Mouse (Mus musculus) kidney, adult 11 months (tissue): ENCODE data around the gene 5031439G07Rik.
"Not testable (repeated sequence)": the region's sequence is repeated elsewhere in the genome, so short reads cannot be mapped to it uniquely, and the experiment has no call there.

Experiments
- DNase-seq: peaks from one replicate; pipeline ENCODE4 v3.0.0; 2022

The 5031439G07Rik gene

DNA sequence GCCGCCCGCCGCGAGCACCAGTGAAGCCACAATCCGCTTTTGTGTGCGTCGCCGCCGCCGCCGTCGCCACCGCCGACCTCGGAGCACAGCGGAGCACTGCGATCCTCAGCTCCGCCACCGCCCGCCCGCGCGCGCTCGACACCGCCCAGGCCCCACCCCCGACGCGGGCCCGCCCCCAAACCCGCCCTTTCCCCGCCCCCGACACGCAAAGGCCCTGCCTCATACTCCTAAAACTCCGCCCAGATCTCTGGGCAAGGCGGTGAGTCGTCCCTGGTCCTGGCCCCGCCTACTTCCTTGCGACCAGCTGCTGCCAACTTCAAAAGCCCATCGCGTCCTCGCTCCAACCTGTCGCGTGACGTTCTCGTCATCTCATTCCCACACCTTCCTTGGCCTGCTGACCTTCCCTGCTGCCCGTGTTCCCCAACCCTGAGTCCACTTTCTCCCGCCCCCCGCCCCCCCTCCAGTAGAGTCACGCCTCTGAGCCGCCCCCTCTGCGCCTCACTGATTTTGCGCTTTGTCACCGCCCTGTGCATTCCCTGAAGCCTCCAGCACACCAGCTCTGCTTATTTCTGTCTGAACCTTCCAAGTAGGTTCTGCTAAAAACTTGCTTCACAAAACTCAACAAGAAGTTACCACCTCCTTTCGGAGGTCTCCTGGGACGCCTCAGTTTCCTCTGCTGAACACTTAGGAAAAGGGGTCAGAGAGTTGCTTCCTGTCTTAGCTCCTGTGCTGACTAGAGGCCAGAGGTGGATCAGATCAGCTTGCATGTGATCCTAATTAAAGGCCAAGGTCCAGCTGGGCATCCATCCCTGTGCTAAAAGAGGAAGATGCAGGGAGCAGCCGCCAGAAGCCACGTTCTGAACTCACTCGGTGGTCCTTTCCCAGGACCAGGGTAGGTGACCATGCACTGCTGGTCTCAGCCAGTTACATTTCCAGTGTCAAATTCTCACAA lies at the start of gene 5031439G07Rik:
5031439G07Rik (minus strand) TSS at position 678 of the 952 bp plus-strand sequence.
- peak; percentile 96 for DNase-seq

DNA sequence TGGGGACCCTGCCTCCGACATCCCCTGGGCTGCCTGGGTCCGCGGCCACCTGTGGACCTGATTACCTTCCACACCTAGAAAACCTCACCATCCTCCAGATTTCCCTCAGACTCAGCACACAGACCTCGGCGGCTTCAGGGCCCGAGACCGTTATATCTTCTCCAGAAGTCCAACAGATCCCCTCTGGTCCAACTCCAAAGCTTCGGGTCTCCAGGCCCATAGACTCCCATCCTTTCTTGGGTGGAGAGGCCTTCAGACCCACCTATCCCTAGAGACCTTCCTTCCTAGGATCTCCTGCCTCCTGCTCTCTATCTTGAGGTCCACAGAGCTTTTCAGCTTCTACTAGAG lies 49.0 kb upstream of the 5031439G07Rik start:
- DNase-seq, result no peak

DNA sequence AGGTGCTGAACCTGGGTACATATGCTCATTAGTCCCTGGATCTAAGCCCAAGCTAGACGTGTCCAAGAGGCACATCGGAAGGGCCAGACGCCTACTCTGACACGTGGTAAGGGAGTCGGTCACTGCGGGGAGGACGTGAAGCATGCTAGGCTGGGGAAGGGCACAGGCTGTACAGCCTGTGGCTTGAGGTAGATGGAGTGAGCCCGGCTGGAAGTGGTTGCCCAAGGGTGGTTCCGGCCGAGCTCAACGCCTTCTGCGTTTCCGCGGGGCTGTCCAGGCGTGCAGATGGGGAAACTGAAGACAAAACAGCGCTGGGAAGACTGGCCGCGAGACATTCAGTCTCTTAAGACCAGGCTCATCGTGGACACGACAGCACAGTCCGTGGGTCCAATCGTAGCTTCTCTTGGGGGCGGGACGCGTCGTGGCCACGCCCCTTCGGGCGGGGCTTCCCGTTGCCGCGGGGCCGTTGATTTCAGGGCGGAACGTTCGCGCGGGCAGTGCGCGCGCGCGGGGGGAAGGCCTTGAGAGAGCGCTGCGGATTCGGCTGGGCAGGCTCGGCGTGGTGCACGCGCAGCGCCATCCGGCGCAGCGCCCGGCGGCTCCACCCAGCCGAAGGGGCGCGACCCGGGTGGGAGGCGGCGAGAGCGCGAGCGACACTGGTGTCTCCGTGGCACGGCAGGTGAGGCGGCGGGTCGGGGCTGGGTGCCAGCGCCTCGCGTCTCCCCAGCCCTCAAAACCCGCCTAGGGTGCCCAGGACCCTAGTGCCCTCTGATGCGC lies 48.4 kb upstream of the 5031439G07Rik start:
- DNase-seq, result peak; percentile 97

DNA sequence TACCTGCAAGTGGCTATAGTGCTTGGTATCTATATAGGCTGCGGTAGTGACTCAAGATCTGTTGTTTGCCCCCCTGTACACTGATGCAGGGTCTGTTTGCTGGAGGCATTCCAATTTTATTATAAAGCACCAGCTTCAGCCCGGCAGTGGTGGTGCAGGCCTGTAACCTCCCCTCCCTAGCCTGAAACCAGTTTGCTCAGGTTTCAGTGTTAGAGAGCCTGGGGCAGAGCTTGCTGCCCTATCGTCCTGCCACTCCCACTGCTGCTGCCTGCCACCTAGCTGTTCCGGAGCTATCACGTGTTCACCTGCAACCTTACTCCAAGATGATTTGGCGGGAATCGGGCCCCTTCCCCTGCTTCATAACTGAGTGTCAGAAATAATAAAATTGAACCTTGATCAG lies 45.6 kb upstream of the 5031439G07Rik start:
- DNase-seq, result peak; percentile 66

DNA sequence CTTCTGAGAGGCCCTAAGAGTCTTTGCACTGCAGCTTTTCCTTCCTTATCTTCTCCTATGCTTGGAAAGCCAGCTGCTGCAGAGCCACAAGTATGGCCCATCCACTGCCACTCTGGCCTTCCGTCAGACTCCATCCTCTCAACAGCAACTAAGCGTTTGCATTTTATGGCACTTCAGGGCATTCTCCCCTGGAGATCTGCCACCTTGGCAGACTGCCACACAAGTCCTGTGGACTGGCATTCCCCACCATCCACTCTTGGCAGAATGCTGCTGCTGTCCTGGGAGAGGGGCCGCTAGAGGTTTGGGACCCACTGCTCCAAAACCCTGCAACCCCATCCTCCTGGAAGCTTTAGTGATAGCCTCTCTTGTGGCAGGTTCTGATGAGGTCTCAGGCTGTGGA lies 43.5 kb upstream of the 5031439G07Rik start:
- DNase-seq, result peak; percentile 23

DNA sequence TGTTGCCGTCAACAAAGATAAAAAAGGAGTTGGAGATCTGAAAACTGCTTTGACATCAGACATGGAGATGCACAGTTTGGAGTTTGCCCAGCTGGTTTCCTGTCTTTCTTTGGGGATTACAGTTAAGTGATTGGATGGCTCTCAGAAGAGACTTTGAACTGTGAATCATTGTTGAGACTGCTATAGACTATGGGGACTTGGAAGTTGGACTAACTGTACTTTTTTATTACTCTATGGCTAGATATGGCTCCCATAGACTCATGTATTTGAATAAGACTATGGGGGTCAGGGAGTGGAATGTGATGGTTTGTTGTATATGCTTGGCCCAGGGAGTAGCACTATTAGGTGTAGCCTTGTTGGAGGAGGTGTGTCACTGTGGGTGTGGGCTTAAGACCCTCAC lies 42.3 kb upstream of the 5031439G07Rik start:
- DNase-seq, result not testable (repeated sequence)

DNA sequence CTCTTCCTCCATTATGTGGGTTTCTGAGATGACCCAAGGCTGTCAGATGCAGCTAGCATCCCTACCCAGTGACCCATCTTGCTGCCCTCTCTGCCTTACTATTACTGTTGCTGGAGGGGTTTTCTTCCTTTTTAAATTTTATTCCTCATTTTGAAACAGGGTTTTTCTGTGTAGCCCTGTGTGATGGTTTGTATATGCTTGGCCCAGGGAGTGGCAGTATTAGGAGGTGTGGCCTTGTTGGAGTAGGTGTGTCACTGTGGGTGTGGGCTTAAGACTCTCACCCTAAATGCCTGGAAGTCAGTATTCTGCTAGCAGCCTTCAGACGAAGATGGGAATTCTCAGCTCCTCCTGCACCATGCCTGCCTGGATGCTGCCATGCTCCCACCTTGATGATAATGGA lies 40.3 kb upstream of the 5031439G07Rik start, which contains the start of gene Fam118a:
Fam118a (plus strand) TSS at position 301 of the 400 bp plus-strand sequence.
- DNase-seq, result not testable (repeated sequence)

DNA sequence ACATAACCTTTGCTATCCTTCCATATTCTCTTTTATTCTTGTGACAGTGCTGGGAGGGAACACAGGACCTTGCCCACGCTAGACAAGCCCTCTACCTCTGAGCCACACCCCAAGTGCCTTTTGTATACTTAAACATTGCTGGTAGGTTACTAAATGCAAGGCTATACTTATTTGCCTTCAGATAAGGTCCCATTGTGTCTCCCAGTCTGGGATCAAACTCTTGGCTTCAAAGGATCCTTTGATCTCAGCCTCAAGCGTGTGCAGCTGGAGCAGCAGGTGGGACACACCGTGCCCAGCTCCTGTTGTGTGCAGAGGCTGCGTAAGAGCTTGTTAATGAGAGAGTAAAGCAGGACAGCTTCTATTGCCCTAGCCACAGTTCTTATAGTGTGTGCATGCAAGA lies 39.4 kb upstream of the 5031439G07Rik start:
- DNase-seq, result no peak

DNA sequence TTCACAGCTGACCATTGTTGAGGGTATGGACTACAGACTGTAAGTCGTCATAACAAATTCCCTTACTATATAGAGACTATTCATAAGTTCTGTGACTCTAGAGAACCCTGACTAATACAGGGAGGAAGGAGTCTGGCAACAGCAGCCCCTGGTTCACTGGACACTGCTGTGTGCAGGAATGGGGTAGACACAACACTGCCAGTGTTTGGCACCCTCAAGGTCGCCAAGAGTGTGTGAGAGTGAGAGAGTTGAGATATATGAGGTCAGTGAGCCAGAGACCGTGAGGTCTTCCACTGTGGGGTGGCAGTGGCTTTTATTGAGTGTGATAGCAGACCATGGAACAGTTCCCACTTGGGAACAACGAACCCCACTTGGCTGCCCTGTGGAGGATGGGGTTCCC lies 37.8 kb upstream of the 5031439G07Rik start:
- DNase-seq, result no peak

DNA sequence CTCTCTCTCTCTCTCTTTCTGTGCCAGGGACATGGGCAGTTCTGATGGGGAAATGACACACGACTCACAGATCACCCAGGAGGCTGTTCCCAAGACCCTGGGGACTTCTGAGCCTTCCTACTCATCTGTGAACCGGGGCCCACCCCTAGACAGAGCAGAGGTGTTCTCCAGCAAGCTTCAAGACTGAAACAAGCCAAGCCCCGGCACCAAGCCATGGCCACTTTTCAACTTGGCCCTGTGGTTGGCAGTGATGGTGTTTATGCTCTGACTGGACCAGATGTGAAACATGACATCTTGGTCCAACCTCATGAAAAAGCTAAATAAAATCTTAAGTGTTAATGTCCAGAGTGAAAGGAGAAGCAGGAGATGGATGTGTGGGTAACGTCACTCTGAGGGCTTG lies 33.9 kb upstream of the 5031439G07Rik start:
- no peak for DNase-seq

DNA sequence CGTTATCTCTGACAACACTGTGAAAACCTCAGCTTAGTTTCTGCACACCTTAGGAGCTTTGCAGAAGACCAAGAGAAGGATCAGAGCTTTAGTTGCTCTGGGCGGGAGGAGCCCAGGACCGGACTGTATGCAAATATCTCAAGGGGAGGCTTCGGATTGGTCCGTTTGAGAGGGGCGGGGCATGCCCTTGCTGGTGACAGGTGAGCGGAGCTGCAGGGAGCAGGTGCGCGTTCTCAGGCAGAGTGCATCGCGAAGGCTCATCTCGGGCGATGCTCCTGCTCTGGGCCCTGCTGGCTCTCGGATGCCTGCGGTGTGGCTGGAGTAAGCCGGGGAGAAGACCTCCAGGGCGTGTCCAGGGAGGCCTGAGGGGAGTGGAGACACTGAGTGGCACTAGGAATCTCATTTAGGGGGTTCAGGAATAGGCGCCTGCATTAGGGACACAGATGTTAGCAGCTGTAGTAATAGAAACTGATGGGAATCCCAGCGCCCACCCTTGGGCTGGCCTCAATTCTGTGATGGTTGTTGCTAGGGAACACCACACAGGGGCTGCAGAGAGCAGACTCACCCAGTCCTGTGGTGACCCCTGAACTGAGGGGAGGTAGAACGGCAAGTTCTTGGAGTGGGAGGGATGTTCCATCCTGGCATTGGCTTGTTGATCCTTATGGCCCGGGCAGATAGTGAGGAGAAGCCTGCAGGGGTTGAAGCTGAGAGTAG lies 28.8 kb upstream of the 5031439G07Rik start, which contains the start of gene Upk3a:
Upk3a (plus strand) TSS at position 191 of the 714 bp plus-strand sequence.
- peak; percentile 50 for DNase-seq

DNA sequence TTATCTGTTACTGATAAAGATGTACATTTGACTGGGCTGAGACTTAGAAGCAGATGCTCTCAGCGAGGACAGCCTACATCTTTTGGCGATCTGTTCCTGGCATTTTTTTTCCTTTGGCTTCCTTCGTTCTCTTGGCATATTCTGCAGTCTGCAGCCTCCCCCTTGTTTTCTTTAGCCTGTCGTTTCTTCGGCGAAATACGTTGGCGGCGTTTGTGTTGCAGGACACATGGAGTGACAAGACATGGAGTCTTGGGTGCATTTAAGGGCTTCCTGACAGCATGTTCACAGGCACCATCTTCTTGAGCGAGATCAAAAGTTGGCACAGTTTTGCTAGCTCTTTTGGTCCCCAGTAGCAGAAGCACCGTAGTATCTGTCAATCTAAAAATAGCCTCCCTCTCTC lies 27.4 kb upstream of the 5031439G07Rik start:
- DNase-seq, result no peak

DNA sequence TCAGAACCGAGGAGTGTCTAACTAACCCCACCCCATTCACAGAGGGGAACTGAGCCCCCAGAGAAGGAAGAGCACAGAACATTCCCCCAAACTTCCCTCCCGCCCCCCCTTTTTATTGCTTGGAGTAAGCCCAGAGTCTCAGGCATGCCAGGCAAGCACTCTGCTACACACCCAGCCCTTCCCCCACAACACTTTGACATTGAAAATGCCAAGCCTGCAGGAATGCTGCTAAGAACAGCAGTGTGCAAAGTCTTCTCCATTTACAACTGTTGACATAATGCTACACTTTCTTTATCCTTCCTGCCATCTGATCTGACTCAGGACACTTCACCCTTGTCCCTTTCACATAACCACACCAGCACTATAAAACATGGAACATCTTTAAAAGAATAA lies 24.3 kb upstream of the 5031439G07Rik start:
- peak; percentile 40 for DNase-seq

DNA sequence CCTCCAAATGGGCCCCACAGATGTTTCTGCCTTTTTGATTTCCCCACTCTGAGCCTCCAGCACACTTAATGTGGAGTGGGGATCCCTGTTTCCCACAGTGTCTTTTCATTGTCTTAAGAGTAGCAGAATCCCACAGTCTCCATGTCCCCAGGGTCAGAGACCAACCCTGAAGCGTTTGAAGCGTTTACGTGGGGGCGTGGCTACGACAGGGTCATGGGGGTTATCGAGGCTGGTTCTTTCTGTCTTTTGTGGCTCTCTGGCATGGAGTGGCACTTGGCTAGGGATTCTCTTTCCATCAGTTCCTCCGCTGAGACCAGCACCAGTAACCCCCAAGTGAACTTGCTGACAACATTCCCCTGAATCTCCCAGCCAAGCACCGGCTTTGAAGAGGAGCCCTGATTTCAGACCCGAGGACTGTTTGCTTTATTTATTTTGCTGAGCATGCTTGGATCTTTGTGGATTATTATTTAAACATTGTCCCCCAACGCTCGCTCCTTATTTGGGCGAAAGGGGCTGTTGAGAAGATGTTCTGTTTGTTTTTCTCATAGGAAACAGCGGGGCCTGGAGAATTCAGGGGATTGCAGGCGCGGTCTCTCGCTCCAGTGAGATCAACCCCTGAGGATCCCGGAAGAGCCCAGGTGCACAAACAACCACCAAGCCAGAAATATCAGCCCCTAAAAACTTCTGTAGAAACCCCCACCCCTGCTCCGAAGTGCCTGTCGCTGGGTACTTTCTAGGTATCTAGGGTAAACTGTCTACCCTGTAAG lies 23.7 kb upstream of the 5031439G07Rik start:
- no peak for DNase-seq

DNA sequence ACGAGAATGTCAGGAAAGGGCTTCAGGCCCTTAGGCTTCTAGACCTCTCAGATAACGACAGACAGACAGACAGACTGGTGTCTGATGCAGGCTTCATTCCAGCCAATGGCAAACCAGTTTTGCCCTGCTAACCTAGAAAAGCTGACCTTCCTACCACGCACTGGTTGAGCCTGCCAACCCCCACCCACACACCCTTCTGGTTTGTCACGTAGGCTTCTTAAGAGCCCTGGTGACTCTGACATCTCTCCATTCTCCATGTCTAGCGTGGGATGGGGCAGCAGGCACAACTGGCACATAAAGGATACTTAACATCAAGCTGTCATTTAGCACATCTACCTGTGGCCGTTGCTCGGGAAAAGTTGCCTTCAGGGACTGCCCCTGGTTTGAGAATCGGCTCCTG lies 21.3 kb upstream of the 5031439G07Rik start:
- DNase-seq, result no peak

DNA sequence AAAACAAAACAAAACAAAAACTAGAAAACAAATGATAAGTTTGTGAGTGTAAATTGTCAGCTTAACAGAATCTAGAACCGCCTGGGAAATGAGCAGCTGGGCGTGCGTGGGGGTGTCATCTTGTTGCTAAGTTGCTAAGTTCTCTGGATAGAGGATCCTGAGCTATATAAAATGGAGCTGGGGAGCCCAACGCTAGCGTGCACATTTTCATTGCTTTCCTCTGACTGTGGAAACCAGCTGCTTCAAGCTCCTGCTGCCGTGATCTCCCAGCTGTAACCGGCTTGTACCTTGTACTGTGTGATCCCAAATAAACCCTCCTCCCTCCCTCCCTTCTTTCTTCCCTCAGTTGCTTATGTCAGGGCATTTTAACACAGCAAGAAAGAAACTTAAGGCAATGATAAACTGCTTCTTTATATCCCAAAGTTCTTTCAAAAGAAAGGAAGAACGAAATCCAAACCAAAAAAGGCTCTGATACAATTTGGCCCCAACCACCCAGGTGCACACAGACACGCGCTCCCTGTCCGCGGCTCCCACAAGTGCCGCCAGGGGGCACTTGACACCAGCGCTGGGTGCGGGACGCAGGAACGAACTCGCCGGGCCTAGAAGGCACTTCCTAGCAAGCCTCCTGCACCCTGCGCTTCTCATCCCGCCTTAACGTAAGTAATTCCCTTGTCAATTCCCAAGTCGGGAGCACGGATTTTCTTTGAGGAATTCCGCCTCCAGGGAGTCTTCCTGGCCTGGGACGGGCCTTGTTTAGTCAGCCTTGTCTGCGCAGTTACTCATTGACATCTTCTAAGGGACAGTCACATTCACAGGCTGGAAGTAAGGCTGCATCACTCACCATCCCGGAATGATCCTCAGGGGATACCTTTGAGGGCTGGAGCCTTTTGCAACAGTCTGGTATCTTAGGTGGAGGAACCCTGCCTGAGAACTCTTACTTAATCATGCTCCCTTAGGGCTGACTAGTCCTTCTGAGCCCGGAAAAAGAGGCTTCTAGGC lies 12.9 kb upstream of the 5031439G07Rik start:
- peak; percentile 71 for DNase-seq

DNA sequence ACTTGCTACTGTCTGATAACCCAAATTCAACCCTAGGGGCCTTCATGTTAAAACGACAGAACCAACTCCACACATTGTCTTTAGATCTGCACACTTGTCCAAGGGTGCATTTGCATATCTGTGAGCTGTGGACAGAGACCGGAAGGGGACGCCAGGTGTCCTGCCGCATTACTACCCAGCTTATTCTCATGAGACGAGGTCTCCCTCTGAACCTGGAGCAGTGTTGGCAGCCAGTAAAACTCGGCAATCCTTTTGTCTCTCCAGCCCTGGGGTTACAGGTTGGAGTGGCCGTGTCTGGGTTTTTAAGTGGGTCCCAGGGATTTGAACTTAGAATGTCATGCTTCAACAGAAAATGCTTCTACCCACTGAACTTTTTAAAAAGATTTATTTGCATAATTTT lies 11.6 kb upstream of the 5031439G07Rik start:
- no peak for DNase-seq

DNA sequence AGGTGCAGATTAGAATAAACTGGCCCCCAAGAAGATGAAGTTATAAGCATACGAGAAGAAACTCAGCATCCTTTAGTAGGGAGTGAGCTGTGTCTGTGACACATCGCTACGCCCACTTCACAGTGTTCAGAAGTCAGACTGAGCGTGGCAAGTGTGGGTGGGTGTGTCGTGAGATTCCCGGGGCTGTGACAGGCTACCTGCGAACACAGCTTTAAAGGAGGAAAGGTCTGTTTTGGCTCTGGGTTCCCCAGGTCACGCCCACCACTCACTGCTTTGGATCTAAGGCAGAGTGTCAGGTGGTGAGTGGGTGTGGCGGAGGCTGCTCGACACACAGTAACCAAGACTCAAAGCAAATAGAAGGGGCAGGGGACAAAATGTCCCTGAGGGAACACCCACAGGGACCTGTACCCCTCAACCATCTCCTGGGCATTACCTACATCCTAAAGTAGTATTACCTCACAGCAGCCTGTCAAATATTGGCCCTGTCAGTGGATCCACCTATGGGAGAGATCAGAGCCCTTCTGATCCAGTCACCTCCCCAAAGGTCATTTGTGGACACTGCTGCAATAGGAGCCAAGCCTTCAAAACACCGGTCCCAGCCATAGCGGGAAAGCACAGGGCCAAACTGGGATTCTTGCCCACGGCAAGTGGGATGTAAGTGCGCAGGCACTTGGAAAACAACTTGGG lies 9.6 kb upstream of the 5031439G07Rik start:
- no peak for DNase-seq

DNA sequence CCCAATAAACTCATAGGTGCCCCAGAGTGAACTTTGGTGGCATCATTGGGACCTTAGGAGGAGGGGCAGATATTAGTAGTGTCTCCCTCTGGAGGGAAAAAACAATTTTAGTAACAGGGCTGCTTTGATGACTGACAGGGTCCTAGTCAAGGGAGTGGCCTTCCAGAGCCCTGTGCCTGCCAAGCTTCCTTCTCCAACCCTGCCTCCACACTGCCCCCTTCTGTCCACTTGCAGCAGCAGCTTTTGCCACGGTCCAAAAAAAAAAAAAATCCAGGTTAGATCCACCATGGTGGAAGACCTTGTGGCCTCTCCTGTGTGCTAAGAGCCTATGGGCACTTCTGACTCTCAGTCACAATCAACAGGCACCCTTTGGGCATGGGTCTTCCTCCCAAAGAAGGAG lies 7.6 kb upstream of the 5031439G07Rik start:
- no peak for DNase-seq

DNA sequence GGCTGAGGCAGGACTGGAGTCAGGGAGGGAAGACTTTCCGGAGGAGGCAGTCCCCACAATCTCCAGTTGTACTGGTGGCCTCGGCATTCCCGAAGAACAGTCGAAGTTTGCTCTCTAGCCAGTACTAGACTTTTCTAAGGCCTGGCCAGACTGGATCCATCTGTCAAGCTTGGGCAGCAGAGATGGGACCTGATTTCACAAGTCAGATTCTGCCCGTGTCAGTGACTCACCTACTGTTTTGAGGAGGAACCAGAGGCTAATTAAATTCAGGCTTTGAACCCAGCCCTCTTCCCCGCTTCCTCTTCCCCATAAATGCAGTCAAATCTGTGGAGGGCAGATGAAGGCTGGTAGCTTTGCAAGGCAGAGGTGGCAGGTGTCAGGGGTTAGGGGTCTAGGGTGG lies 6.7 kb upstream of the 5031439G07Rik start:
- no peak for DNase-seq
